Mouse (Mus musculus) ZHBTc4 (cell line): ENCODE results near the gene Pithd1.
A peak's percentile ranks its signal among the peaks of the same experiment; 100 is the strongest.

ENCODE experiments used
- DNase-seq: peaks from one replicate; pipeline ENCODE4 v3.0.0-alpha.2; 2011; ENCODE audit warnings: low read depth, low spot score

Gene Pithd1

GRCm38 (mm10) chr4:135986943-135987710 is at the start of gene Pithd1:
Gene Pithd1 (minus strand): TSS chr4:135987264.
- DNase-seq: peak; percentile 97

GRCm38 (mm10) chr4:136035078-136035477 is 48.0 kb upstream of the Pithd1 start:
- no peak for DNase-seq

GRCm38 (mm10) chr4:136033231-136033630 is 46.2 kb upstream of the Pithd1 start:
- no peak for DNase-seq

- DNase-seq: peak; percentile 71
These were observed 44.2 kb upstream of the Pithd1 start for GRCm38 (mm10) chr4:136030968-136031909.

- no peak for DNase-seq
These were observed 41.6 kb upstream of the Pithd1 start for GRCm38 (mm10) chr4:136028689-136029088.

GRCm38 (mm10) chr4:136028132-136028564 is 41.1 kb upstream of the Pithd1 start:
- no peak for DNase-seq

- DNase-seq: no peak
These were observed 40.5 kb upstream of the Pithd1 start for GRCm38 (mm10) chr4:136027416-136028131.

- no peak for DNase-seq
These were observed 38.3 kb upstream of the Pithd1 start for GRCm38 (mm10) chr4:136025350-136025749.

GRCm38 (mm10) chr4:136022924-136023323 is 35.9 kb upstream of the Pithd1 start:
- no peak for DNase-seq

GRCm38 (mm10) chr4:136021549-136022047 is 34.5 kb upstream of the Pithd1 start, which contains the start of gene Eloa:
Gene Eloa (minus strand): TSS chr4:136021763.
- peak; percentile 100 for DNase-seq

GRCm38 (mm10) chr4:136020743-136021548 is 33.9 kb upstream of the Pithd1 start:
- peak; percentile 32 for DNase-seq

- no peak for DNase-seq
These were observed 29.1 kb upstream of the Pithd1 start for GRCm38 (mm10) chr4:136016059-136016602.

- DNase-seq: no peak
These were observed 23.5 kb upstream of the Pithd1 start for GRCm38 (mm10) chr4:136010586-136010985.

GRCm38 (mm10) chr4:136008782-136009447 is 21.9 kb upstream of the Pithd1 start:
- no peak for DNase-seq

GRCm38 (mm10) chr4:136006821-136007220 is 19.8 kb upstream of the Pithd1 start:
- no peak for DNase-seq

GRCm38 (mm10) chr4:136004921-136005320 is 17.9 kb upstream of the Pithd1 start:
- DNase-seq: no peak

- no peak for DNase-seq
These were observed 17.1 kb upstream of the Pithd1 start for GRCm38 (mm10) chr4:136004107-136004675.

GRCm38 (mm10) chr4:135995118-135995517 is 8.1 kb upstream of the Pithd1 start:
- DNase-seq: no peak

GRCm38 (mm10) chr4:135993941-135994340 is 6.9 kb upstream of the Pithd1 start:
- no peak for DNase-seq
